Mouse (Mus musculus) cerebellum, postnatal 14 days (tissue): ENCODE measurements around the gene Ccdc83.

Source experiments
- DNase-seq, 2 experiments: peaks; one replicate each; pipeline ENCODE4 v3.0.0; 2021; ENCODE audit warnings: mixed read lengths in 2 of 2

Ccdc83 gene

GRCm38 (mm10) chr7:90265289-90265970 lies at the start of gene Ccdc83:
Ccdc83 (minus strand) TSS chr7:90265777.
- DNase-seq = peak; percentile 82 to 85

DNA sequence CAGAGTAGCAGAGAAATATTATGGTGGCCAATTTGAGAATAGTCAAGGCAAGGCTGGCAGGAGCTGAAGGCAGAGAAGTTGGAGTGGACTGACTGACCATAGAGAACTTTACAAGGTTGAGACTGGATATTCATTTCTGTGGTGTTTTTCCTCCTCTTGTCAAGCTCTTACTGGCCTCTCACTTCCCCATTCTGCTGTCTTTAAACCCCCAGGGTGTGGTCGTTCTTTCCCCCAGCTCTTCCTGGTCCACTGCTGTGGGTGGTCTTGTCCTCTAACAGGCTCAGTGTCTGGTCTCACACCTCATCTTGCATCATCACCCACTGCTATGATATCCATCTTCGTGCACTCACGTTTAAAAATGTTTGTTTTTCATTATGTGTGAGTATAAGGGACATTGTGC lies 47.8 kb upstream of the Ccdc83 start:
- no peak for DNase-seq

GRCm38 (mm10) chr7:90312151-90312883 lies 46.7 kb upstream of the Ccdc83 start:
- no peak for DNase-seq

GRCm38 (mm10) chr7:90308003-90308402 lies 42.4 kb upstream of the Ccdc83 start:
- no peak for DNase-seq

- no peak for DNase-seq
Observed at GRCm38 (mm10) chr7:90306968-90307367, 41.4 kb upstream of the Ccdc83 start.

- DNase-seq = no peak
Observed at GRCm38 (mm10) chr7:90306079-90306478, 40.5 kb upstream of the Ccdc83 start.

GRCm38 (mm10) chr7:90302647-90303552 lies 37.3 kb upstream of the Ccdc83 start:
- no peak for DNase-seq

- peak; percentile 53 to 65 for DNase-seq
Observed at GRCm38 (mm10) chr7:90301942-90302646, 36.5 kb upstream of the Ccdc83 start, which contains the start of gene Sytl2. Sytl2 (plus strand) TSS chr7:90302252.

- DNase-seq = no peak
Observed at GRCm38 (mm10) chr7:90291885-90292284, 26.3 kb upstream of the Ccdc83 start.

- DNase-seq = no peak
Observed at GRCm38 (mm10) chr7:90284793-90285192, 19.2 kb upstream of the Ccdc83 start.

DNA sequence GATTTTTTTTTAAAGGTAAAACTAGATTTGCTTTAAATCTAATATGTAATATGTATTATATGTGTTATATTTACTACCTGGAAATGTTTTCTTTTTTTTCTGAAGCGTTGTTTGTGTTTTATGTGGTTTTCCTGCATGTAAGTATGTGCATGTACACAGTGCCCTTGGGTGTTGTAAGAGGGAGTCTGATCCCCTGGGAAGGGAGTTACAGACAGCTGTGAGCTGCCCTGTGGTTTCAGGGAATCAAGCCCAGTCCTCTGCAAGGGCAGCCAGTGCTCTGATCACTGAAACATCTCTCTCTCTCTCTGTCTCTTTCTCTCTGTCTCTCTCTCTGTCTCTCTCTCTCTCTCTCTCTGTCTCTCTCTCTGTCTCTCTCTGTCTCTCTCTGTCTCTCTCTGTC lies 17.2 kb upstream of the Ccdc83 start:
- DNase-seq = no peak

DNA sequence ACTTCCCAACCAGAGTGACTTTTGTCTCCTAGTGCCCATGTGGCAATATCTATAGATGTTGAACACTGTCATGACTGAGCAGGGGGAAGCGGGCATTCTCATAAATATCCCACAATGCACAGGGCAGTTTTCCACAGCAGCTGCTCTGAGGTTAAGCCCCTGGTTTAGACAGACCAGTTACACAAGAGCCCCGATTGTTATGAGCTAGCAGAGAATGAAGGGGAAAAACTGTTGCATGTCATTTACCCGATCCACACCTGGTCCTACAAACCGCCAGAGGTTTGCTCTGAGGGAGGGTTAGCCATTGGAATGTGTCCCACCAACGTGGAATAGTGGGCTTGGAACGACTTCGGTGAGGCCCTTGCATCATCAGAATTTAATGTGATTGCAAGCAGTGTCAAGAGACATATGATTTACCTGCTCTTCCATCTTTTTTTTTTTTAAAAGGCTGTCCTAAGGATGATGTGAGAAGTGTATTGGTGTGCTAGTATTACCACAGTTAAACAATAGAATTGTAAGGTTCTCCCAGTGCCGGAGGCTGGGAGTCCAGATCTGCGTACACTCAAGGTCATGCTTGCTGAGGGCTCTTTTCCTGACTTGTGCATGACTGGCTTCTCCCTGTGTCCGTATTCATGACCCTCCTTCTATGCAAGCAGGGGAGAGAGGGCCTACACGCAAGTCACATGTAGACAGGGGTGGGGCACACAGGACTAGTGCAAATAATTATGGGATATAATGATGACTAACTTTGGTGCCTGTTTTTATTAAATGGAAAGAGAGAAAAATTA lies 16.4 kb upstream of the Ccdc83 start:
- DNase-seq = no peak

DNA sequence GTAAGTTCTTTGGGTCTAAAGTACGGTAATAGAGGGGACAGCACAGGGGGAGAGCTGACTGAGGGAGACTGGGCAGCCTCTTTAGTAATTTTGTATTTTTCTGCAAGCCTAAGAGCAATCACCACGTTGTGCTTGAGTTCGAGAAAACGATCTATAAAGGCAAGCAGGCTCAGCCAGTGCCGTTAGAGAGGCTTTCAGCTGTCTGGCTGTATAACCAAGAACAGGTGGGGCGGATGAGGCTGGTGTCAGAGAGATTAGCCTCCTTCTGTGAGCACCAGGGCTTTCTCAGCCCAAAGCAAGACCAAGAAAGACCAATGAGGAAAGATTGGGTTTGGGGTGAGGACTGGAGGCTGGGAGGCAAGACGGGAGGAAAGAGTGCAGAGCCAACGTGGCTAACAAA lies 15.3 kb upstream of the Ccdc83 start:
- DNase-seq = no peak

- peak; percentile 30 to 44 for DNase-seq
Observed at GRCm38 (mm10) chr7:90280274-90280875, 14.8 kb upstream of the Ccdc83 start.

GRCm38 (mm10) chr7:90279136-90279535 lies 13.6 kb upstream of the Ccdc83 start:
- DNase-seq = no peak

DNA sequence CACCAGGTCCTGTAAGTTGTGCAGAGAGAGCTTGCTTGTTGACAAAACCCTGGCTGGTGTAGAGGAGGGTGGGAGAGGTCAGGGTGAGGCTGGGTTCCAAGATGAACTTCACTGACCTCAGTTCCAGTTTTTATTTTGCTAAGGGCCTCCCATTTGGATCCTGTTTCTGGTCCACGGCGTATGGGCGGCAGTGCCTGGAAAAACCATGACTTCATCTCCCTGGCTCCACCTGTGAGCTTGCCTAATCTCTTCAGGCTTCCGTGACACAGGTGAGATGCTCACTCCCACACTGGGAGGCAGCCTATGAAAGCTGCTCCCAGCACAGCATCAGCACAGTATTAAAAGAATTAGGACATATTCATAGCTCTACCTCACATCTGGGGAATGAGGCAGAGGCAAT lies 12.2 kb upstream of the Ccdc83 start:
- DNase-seq = no peak

DNA sequence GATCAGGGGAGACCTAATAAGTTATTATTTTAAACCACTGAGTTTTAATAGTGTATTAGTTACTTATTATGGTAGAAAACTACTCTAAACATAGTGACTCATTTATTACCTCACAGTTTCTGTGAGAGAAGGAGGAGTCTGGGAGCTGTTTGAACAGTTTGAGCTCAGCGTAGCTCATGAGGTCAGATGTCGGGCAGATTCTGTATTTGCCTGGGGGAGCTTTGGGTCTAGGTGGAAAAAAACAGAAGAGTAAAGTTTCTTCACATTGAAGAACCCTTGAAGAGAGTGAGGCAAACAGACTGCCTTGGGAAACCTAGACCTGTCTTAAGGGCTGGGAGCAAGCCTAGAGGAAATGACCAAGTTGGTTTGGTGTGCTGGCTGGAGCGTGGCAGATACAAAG lies 11.7 kb upstream of the Ccdc83 start:
- DNase-seq = no peak

DNA sequence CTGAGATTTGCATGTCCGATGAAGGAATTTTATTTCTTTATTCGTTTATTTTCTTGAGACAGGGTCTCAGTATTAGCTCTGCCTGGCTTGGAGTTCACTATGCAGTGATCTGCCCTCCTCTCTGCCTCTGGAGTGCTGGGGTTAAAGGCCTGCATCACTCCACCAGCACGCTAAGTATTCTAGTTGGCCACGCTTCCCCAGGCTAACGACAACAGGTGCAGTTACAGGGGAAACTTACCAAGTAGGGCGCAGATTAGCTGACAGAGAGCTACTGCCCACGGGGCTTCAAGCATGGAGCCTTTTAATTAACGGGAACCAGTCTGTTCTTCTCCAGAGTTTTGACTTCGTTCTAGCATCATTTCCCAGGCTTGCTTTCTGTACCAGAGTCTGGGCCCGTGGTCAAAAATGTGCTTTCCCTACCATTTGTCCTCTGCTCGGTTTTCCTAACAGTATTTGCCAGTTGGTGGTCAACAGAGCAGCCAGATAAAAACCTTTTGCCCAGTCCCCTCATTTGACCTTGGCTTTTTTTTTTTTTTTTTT lies 9.1 kb upstream of the Ccdc83 start:
- peak; percentile 30 to 33 for DNase-seq

- DNase-seq = no peak
Observed at GRCm38 (mm10) chr7:90270141-90270540, 4.6 kb upstream of the Ccdc83 start.

DNA sequence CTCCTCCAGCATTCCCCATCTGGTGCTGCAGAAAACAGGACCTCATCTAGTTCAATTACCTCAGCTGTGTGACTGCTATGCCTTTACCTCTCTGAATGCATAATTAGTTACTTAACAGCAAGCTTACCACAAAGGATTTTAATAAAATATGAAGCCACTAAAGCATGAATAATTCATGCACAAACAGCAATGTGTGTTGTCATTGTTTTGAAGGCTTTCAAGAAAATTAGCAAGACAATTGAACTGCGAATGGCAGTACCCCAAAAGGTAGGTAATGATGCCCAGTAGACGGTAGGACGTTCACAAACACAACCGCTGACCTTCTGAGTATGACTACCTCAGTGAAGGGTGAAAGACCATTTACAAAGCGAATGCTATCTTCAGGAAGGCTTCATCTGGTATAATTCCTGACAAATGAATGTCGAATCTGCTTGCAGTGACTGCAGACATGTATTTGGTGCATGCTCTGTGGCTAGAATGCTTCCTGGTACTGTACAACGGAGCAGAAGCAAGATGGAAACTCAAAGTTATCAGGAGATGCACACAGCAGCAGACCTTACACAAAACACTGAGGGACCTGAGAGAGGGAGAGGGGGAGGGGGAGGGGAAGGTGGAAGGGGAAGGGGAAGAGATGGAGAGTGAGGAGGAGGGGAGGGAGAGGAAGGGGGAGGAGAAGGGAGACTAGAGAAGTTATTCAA lies 3.5 kb downstream of the Ccdc83 start:
- DNase-seq = no peak
